Mouse (Mus musculus) lung, embryonic 14.5 days (tissue): ENCODE measurements around the gene Ptges2. TPM values are rescaled to one million over a fixed set of nuclear protein-coding genes. Genes with fewer than 3 reads are reported as not detected.

Experiments used
- ATAC-seq: fragments of 200-750 bp; cut with Nextera tagmentation; 2 replicates; pipeline ENCODE4 v1.8.0; 2017; ENCODE audit warnings: mild to moderate bottlenecking, moderate TSS enrichment, moderate library complexity; ENCODE audit not compliant: insufficient read depth
- DNase-seq: peaks from one replicate; pipeline ENCODE4 v3.0.0-alpha.2; 2015
- H3K27ac ChIP-seq: fragments of 300-500 bp; sonication (generic); 2 replicates; pipeline ENCODE4 v1.5.1; 2014; ENCODE audit warnings: low read depth, mild to moderate bottlenecking, moderate library complexity
- H3K27me3 ChIP-seq: fragments of 300-500 bp; sonication (generic); 2 replicates; pipeline ENCODE4 v1.6.1; 2014; ENCODE audit warnings: low read length, control low read depth; ENCODE audit not compliant: insufficient read depth
- H3K36me3 ChIP-seq: fragments of 300-500 bp; sonication (generic); 2 replicates; pipeline ENCODE4 v1.6.1; 2014; ENCODE audit warnings: control low read depth; ENCODE audit not compliant: insufficient read depth
- H3K4me1 ChIP-seq: fragments of 300-500 bp; sonication (generic); 2 replicates; pipeline ENCODE4 v1.6.1; 2014; ENCODE audit warnings: antibody characterized with exemption, control low read depth; ENCODE audit not compliant: insufficient read depth
- H3K4me2 ChIP-seq: fragments of 300-500 bp; sonication (generic); 2 replicates; pipeline ENCODE4 v1.6.1; 2014; ENCODE audit warnings: mild to moderate bottlenecking
- H3K4me3 ChIP-seq: fragments of 300-500 bp; sonication (generic); 2 replicates; pipeline ENCODE4 v1.5.1; 2014; ENCODE audit warnings: low read depth, low read length
- H3K9ac ChIP-seq: fragments of 300-500 bp; sonication (generic); 2 replicates; pipeline ENCODE4 v1.6.1; 2014
- H3K9me3 ChIP-seq: fragments of 300-500 bp; sonication (generic); 2 replicates; pipeline ENCODE4 v1.6.1; 2016; ENCODE audit warnings: low read depth, low read length, control low read depth
- CTCF ChIP-seq: IDR thresholded peaks from 2 replicates; pipeline ENCODE4 v1.5.1; 2016; ENCODE audit warnings: antibody characterized with exemption, low read depth
- WGBS: fragments of 180-500 bp; shearing (Covaris S2); extraction: QIAGEN DNeasy Blood & Tissue Kit; methylation state at CpG from one replicate; pipeline ENCODE4 v1.1.7; 2014; 5-methylcytosine and 5-hydroxymethylcytosine counted together
- polyA plus RNA-seq: library from polyadenylated mRNA; unstranded; fragments of >200 nt; fragmentation: Nextera tagmentation; extraction: Ambion mirVana; gene quantifications from 2 replicates; pipeline ENCODE4 v1.2.1, GENCODE M21; 2014

The Ptges2 gene
- polyA plus RNA-seq, 1 experiment from 2014 or later: 28.2 TPM

DNA sequence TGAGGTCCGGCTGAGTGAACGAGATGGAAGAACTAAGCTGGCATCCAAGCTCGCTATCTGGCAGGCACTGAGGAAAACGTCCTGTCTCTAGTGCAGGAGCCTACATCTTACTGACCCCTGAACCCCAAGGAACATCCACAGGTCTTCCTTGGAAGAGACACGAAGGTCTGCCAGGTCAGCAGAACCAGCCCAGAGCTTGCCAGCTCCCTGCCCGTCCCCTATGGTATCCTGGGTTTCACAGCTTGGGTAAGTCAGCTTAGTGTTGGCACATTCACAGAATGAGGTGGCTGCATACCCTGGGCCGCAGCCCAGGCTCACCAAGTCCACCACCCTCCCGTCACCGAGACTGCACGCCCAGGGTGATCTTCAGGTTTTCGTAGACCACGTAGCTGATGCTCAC is 20.1 kb downstream of the Ptges2 start:
- WGBS: 93% methylated on average over 12 of the region's 12 CpGs
- Histone ChIP-seq H3K4me2 (no peak overlapping the region), H3K27ac (no peak overlapping the region), H3K4me1 (no peaks in the 10 kb centered on the region), H3K36me3 (peaks cover 70% of the 10 kb centered on the region), H3K9me3 (no peaks in the 10 kb centered on the region), H3K9ac (no peak overlapping the region), H3K27me3 (no peaks in the 10 kb centered on the region), H3K4me3 (no peak overlapping the region)
- DNase-seq (no peak), ATAC-seq (no peak)
- TF ChIP-seq CTCF: no peak

DNA sequence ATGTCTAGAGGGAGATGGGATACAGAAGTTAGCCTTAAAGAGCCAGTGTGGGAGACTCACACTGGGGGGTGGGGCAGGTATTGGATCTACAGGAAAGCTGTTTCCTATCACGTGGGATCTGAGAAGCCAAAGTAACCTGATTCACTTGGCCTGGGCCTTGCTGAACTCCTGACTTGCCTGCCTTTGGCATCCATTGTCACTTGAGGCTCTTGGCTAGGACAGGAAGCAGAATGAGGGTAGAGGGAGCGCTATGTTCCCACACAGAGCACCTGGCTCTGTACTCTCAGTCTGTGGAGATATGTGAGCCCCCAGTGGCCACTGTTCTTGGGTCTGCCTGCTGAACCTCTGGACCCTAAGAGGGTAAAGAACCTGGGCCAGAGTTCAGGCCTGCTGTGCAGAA is 20.9 kb downstream of the Ptges2 start:
- ATAC-seq: no peak
- Histone ChIP-seq H3K36me3 (peaks cover 75% of the 10 kb centered on the region), H3K9ac (no peak overlapping the region), H3K27ac (no peak overlapping the region), H3K9me3 (no peaks in the 10 kb centered on the region), H3K4me2 (no peak overlapping the region), H3K4me1 (no peaks in the 10 kb centered on the region), H3K27me3 (no peaks in the 10 kb centered on the region), H3K4me3 (no peak overlapping the region)
- DNase-seq: no peak
- 70% methylated on average over 2 of the region's 2 CpGs for WGBS
- no peak for TF ChIP-seq CTCF

- Histone ChIP-seq H3K27ac (no peak overlapping the region), H3K27me3 (no peaks in the 10 kb centered on the region), H3K9me3 (no peaks in the 10 kb centered on the region), H3K4me3 (no peak overlapping the region), H3K4me1 (no peaks in the 10 kb centered on the region), H3K9ac (no peak overlapping the region), H3K4me2 (no peak overlapping the region), H3K36me3 (peaks cover 75% of the 10 kb centered on the region)
- DNase-seq: no peak
- ATAC-seq: no peak
- WGBS: 73% methylated on average over 8 of the region's 8 CpGs
- TF ChIP-seq CTCF: no peak
These were observed 21.8 kb downstream of the Ptges2 start for GRCm38 (mm10) chr2:32417486-32417885.

- peaks cover 75% of the 10 kb centered on the region for H3K36me3 ChIP-seq
- ATAC-seq: no peak
- no peak for DNase-seq
- H3K9ac ChIP-seq: no peak overlapping the region
- H3K4me3 ChIP-seq: no peak overlapping the region
- H3K4me1 ChIP-seq: peaks cover 9% of the 10 kb centered on the region
- H3K9me3 ChIP-seq: no peaks in the 10 kb centered on the region
- no peak overlapping the region for H3K27ac ChIP-seq
- H3K27me3 ChIP-seq: no peaks in the 10 kb centered on the region
- 80% methylated on average over 12 of the region's 12 CpGs for WGBS
- H3K4me2 ChIP-seq: no peak overlapping the region
- no peak for TF ChIP-seq CTCF
These were observed 22.9 kb downstream of the Ptges2 start for GRCm38 (mm10) chr2:32418430-32419151.

GRCm38 (mm10) chr2:32419359-32419758 is 23.7 kb downstream of the Ptges2 start:
- Histone ChIP-seq H3K27me3 (no peaks in the 10 kb centered on the region), H3K4me2 (no peak overlapping the region), H3K4me3 (no peak overlapping the region), H3K9ac (no peak overlapping the region), H3K27ac (no peak overlapping the region), H3K9me3 (no peaks in the 10 kb centered on the region), H3K4me1 (peaks cover 12% of the 10 kb centered on the region), H3K36me3 (peaks cover 69% of the 10 kb centered on the region)
- ATAC-seq (no peak), DNase-seq (no peak)
- 87% methylated on average over 3 of the region's 3 CpGs for WGBS
- no peak for TF ChIP-seq CTCF

- no peak overlapping the region for H3K4me2 ChIP-seq
- ATAC-seq: no peak
- H3K36me3 ChIP-seq: peaks cover 61% of the 10 kb centered on the region
- H3K9me3 ChIP-seq: no peaks in the 10 kb centered on the region
- H3K27ac ChIP-seq: no peak overlapping the region
- H3K9ac ChIP-seq: no peak overlapping the region
- WGBS: 84% methylated on average over 12 of the region's 12 CpGs
- peaks cover 18% of the 10 kb centered on the region for H3K4me1 ChIP-seq
- H3K4me3 ChIP-seq: no peak overlapping the region
- H3K27me3 ChIP-seq: no peaks in the 10 kb centered on the region
- no peak for TF ChIP-seq CTCF
- no peak for DNase-seq
These were observed 24.4 kb downstream of the Ptges2 start for GRCm38 (mm10) chr2:32420066-32420608.

- peaks cover 18% of the 10 kb centered on the region for H3K4me1 ChIP-seq
- H3K27ac ChIP-seq: no peak overlapping the region
- DNase-seq (no peak), ATAC-seq (no peak)
- no peak for TF ChIP-seq CTCF
- H3K9me3 ChIP-seq: no peaks in the 10 kb centered on the region
- no peaks in the 10 kb centered on the region for H3K27me3 ChIP-seq
- no peak overlapping the region for H3K9ac ChIP-seq
- no peak overlapping the region for H3K4me2 ChIP-seq
- 85% methylated on average over 6 of the region's 6 CpGs for WGBS
- no peak overlapping the region for H3K4me3 ChIP-seq
- H3K36me3 ChIP-seq: peaks cover 56% of the 10 kb centered on the region
These were observed 25.0 kb downstream of the Ptges2 start for GRCm38 (mm10) chr2:32420647-32421046.
